Mouse (Mus musculus): ENCODE measurements at regions not wholly inside any gene's neighbourhood (a gene's known extent, or its start where the extent isn't known, plus 50 kb on each side); places are given as distances from the start of the nearest gene placed in this dataset.
"Not testable (repeated sequence)": the region's sequence is repeated elsewhere in the genome, so short reads cannot be mapped to it uniquely, and the experiment has no call there.

GRCm38 (mm10) chr12:114285082-114285481, 741.4 kb downstream of the Adam6a start:
- intact Hi-C loops (cut with DNase I), result no loop called here

DNA sequence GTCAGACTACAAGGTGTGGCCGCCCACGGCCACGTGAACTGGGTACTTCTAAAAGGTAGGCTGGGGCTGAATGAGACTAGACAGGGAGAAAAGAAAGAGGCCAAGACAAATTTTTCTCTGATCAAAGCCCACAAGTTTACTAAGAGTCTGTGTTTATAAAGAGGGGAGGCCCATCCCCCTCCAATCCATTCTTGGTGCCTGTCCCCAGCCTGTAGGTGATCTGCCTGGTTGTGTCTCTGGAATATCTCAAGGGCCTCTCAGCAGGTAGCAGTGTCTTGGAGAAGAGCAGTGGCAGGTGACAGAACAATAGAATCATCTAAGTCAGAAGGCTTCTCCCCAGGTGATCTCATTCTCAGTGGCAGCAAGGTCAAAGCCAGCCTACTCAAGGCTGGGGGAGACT, 743.3 kb downstream of the Adam6a start:
- intact Hi-C loops (cut with DNase I), result no loop called here

More at GRCm38 (mm10) chr12:114285082-114285481, 741.4 kb downstream of the Adam6a start:
- no peak for DNase-seq

DNA sequence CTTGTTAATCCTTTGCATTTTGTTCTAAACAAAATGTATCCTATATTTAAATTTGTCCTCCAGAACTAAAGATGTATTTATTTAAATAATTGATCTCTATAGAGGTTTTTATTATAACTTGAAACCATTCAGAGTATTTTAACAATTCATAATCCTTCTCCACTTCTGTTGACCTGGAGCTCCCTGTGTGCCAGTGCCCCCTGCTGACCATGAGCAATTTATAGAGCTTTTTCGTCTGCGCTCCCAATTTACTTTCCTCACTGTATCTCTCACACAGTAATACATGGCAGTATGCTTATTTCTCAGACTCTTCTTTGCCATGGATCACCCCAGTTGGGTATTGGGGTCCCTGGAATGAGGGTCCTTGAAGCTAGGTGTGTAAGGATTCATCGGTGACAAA, 747.4 kb downstream of the Adam6a start:
- intact Hi-C loops (cut with DNase I), result no loop called here

More for the DNA sequence above, 743.3 kb downstream of the Adam6a start:
- no peak for DNase-seq

GRCm38 (mm10) chr12:114299771-114300170, 756.1 kb downstream of the Adam6a start:
- no peak for DNase-seq
- intact Hi-C loops (cut with DNase I), result no loop called here

More for the DNA sequence above, 747.4 kb downstream of the Adam6a start:
- DNase-seq, result no peak

- intact Hi-C loops (cut with DNase I), result no loop called here
Observed at GRCm38 (mm10) chr12:114301728-114302127, 758.0 kb downstream of the Adam6a start.

DNA sequence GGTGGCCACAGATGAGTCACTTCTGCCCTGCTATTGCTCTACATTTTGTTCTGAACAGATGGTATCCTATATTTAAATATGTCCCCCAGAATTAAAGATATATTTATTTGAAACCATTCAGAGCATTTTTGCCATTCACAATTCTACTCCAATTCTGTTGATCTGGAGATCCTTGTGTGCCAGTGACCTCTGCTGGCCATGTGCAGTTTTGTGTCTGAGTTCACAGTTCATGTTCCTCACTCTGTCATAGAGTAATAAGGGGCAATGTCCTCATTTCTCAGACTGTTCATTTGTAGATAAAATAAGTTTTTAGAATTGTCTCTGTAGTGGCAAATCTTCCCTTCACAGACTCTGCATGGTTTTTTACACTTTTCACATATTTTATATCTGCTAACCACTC, 788.8 kb downstream of the Adam6a start:
- no peak for DNase-seq
- intact Hi-C loops (cut with DNase I), result no loop called here

More at GRCm38 (mm10) chr12:114301728-114302127, 758.0 kb downstream of the Adam6a start:
- no peak for DNase-seq

DNA sequence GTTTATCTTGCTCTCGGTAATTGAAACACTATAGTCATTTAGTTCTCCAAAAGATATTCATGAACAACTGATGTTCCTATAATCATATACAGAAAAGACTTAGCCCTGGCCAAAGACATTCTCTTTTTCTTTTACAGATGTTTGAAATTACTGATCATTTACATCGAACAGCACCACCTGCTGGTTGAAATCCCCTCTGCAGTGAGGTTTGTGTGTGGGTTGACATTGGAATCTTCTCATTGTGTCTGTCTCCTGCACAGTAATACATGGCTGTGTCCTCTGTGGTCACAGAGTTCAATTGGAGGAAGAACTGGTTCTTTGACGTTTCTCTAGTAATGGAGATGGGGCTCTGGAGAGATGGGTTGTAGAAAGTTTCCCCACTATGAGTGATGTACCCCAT, 822.6 kb downstream of the Adam6a start:
- DNase-seq, result no peak
- intact Hi-C loops (cut with DNase I), result no loop called here

DNA sequence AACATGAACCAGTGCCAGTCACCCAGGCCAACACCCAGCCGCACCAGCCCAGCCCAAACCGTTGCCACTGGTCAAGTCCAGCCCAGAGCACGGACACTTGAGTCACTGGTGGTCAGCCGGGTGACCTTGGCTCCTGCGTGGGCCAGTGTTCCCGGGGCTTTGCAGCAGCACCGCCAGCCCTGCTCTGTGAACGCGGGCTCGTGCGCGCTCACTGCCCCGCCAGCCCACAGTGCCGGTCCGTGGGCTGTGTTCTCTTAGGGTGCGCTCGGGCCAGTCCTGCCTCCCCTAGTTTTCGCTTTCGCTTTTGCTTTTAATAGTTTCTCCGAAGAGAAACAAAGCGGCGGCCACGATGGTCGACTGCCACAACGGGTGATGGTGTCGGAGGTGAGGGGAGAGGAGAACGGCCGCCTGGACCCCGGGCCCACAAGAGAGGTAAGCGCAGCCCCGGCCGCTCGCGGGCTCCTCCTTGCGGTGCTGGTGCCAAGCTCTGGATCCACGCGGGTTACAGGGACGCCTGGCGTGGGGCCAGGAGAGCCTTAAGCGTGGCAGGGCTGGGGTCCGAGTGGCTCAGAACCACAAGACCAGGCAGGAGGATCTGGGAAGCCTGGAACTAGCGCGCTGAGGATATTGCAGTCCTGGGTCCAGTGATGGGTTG, 835.1 kb downstream of the Adam6a start:
- peak; percentile 34 to 36 for DNase-seq
- intact Hi-C loops (cut with DNase I), result not testable (repeated sequence)

GRCm38 (mm10) chr12:114391447-114391846, 847.7 kb downstream of the Adam6a start:
- DNase-seq, result no peak
- intact Hi-C loops (cut with DNase I), result no loop called here

- intact Hi-C loops (cut with DNase I), result no loop called here
- no peak for DNase-seq
Observed at GRCm38 (mm10) chr12:114406206-114406605, 862.5 kb downstream of the Adam6a start.

GRCm38 (mm10) chr12:114434529-114434928, 890.8 kb downstream of the Adam6a start:
- no peak for DNase-seq
- intact Hi-C loops (cut with DNase I), result no loop called here

DNA sequence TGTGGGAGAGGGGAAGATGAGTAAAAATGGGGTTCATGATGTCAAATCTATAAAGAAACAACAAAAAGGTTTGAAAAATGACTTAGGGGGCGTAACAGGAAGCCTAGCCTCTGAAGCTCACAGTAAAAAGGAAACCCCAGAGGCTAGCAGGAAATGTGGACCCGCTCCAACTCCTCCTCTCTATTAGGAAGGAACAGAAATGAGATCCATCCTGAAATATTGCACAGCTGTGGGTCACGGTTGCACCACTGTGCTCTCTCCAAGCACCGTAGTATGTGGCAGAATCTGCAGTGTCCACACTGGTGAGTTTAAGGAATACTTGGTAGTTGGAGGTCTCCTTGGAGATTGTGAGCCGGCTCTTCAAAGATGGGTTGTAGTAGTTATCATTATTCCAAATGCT, 918.3 kb downstream of the Adam6a start:
- no peak for DNase-seq
- intact Hi-C loops (cut with DNase I), result no loop called here

- intact Hi-C loops (cut with DNase I), result no loop called here
Observed at GRCm38 (mm10) chr12:114462566-114462965, 918.9 kb downstream of the Adam6a start.

GRCm38 (mm10) chr12:114468857-114469256, 925.1 kb downstream of the Adam6a start:
- intact Hi-C loops (cut with DNase I), result no loop called here
- no peak for DNase-seq

More at GRCm38 (mm10) chr12:114462566-114462965, 918.9 kb downstream of the Adam6a start:
- DNase-seq, result no peak

GRCm38 (mm10) chr12:114472678-114473077, 929.0 kb downstream of the Adam6a start:
- intact Hi-C loops (cut with DNase I); DNase-seq: not testable (repeated sequence)

DNA sequence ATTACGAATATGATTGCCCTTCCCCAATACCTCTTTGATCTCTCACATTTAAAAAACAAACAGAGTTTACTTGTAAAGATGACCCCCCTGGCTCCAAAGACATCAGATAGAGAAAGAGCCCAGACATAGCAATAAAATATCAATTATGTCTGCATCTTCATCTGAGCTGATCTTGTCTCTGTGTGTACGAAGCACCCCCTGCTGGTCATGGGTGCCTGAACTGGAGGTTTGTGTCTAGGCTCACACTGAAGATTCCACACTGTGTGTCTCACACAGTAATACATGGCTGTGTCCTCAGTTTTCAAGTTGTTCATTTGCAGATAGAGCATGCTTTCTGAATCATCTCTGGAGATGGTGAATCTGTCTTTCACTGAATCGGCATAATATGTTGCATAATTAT, 935.0 kb downstream of the Adam6a start:
- intact Hi-C loops (cut with DNase I), result loop anchor here (1.0 kb wide), 1 partner anchor 43 kb away; no protein-coding TSS in a partner anchor
- no peak for DNase-seq

DNA sequence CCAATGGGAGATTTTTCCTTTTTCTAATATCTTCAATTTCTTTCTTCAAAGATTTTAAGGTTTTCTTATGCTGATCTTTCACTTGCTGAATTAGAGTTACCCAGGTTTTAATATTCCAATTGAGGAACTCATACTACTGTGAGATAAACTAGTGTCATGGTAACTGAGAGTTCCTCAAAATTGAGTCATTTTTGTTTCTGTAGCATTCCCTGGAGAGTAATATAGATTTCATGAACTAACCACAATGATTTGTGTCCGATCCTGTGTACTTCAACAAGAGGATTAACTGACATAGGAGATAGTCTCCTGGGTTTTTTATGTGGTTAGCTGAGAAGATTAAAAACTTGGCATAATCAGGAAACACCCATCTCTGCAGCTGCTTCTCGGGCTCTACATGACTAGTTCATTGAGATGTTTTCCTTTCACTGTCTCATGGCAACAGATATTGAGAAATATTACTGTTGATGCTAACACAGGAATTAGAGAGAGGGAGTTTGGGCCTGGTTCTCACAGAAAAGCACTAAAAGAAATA, 949.9 kb downstream of the Adam6a start:
- intact Hi-C loops (cut with DNase I); DNase-seq: not testable (repeated sequence)

GRCm38 (mm10) chr12:114495741-114496140, 952.0 kb downstream of the Adam6a start:
- intact Hi-C loops (cut with DNase I), result no loop called here
- no peak for DNase-seq

DNA sequence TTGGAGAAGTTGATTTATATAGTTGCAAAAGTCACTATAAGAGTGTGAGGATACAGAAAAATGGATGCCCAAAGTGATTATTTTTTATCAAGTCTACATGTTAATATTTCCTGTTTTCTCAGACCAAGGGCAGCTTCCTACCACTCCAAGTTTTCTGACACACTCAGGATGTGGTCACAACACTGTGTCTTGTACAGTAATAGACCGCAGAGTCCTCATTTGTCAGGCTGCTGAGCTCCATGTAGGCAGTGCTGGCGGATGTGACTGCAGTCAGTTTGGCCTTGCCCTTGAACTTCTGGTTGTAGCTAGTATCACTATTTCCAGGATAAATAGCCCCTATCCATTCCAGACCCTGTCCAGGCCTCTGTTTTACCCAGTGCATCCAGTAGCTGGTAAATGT, 969.4 kb downstream of the Adam6a start:
- intact Hi-C loops (cut with DNase I), result no loop called here
- no peak for DNase-seq

DNA sequence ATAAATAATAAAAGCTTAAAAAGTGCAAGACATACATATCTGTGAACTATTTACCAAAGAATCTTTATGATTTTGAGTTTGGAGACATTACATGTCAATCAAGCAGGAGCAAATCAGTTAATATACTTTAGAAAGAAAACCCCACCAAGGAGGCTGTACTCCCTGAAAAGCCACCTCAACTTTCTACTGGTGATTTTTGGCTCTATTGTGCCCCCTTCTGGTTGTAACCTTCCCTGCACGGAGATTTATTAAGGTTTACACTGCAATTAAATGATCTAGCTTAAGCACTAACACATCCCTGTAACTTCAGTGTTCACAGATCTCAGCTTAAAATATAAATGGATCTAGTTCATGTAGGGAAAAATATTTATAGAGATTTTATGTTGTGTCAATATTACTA, 998.4 kb downstream of the Adam6a start:
- DNase-seq; intact Hi-C loops (cut with DNase I): not testable (repeated sequence)

- DNase-seq; intact Hi-C loops (cut with DNase I): not testable (repeated sequence)
Observed at GRCm38 (mm10) chr12:114544931-114545330, 1001.2 kb downstream of the Adam6a start.

DNA sequence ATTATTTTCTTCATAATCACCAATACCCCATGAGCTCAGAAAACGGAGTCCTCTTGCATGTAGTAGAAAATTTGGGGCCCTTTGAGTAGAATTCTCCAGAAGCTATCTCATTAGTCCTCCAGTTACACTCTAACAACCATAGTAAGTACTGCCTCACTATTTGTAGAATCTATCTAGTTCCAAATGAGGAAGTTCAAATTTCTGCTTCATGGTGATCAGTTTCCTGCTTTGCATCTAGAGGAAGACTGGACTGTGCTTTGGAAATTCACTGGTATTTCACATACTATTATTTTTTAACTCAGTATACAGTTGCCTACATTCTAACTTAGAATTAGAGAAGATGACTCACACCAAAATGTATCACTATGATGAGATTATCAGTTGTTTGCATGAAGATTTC, 1018.7 kb downstream of the Adam6a start:
- intact Hi-C loops (cut with DNase I), result no loop called here

More for the DNA sequence above, 1018.7 kb downstream of the Adam6a start:
- no peak for DNase-seq

All from heart, postnatal 36 days (tissue).